7 mouse cellular contexts compared by ENCODE assay signal in the genomic region with DNA sequence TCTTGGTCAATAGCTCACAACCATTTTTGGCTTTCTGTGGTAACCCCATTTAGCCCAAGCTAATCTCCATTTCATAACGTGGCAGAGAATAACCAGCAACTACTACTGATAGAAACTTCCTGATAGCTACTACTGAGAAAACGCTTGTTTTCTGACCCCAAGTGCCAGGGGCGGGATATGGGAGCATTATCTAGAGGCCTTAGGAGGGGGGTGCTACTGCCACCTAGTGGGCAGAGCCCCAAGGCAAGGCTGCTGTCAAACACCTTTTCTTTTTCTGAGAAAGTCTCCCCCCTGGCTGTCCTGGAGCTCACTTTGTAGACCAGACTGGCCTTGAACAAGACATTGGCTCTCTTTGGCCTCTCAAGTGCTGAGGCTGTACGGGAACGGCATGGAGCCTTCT. TPM values are rescaled to one million over a fixed set of nuclear protein-coding genes. Genes with fewer than 3 reads are reported as not detected.
DNase-seq lines count a peak whose midpoint lies in the region; ATAC-seq and TF ChIP-seq lines count a peak whose summit lies in the region.

No protein-coding gene starts in this region.

- peak overlapping the region; percentile 91 for H3K4me3 ChIP-seq in intestine, postnatal 0 days (ENCODE audit: low read depth, low read length)
- peak overlapping the region; percentile 89 for H3K4me3 ChIP-seq in limb, embryonic 13.5 days
- peak overlapping the region; percentile 88 for H3K4me3 ChIP-seq in midbrain, embryonic 15.5 days

- H3K9ac ChIP-seq in intestine, postnatal 0 days (ENCODE audit: low read depth, low read length), result peak overlapping the region; percentile 37; the same call in 1 of the 2 replicates
- peak overlapping the region; percentile 90 for H3K9ac ChIP-seq in limb, embryonic 13.5 days
- H3K9ac ChIP-seq in midbrain, embryonic 15.5 days, result peak overlapping the region; percentile 79; the same call in 1 of the 2 replicates

- peak; percentile 41 for ATAC-seq in intestine, postnatal 0 days
- 0 out of 2 replicates have a peak, but pooled peaks have one; percentile 25 for ATAC-seq in limb, embryonic 13.5 days (ENCODE audit: low FRiP score, low read depth)
- no peak for ATAC-seq in midbrain, embryonic 15.5 days (replicated peaks)

- WGBS in intestine, postnatal 0 days, result under 1% methylated on average over 5 of the region's 5 CpGs
- WGBS in limb, embryonic 13.5 days, result 1% methylated on average over 5 of the region's 5 CpGs
- WGBS in midbrain, embryonic 15.5 days, result 3% methylated on average over 5 of the region's 5 CpGs

- H3K9me3 ChIP-seq in intestine, postnatal 0 days (ENCODE audit: control insufficient read depth), result no peaks in the 10 kb centered on the region
- H3K9me3 ChIP-seq in limb, embryonic 13.5 days, result no peaks in the 10 kb centered on the region
- no peaks in the 10 kb centered on the region for H3K9me3 ChIP-seq in midbrain, embryonic 15.5 days

- H3K27ac ChIP-seq in intestine, postnatal 0 days (ENCODE audit: low read depth, low read length), result peak overlapping the region; percentile 57; the same call in 1 of the 2 replicates
- no peak overlapping the region; the same call in 1 of the 2 replicates for H3K27ac ChIP-seq in limb, embryonic 13.5 days
- no peak overlapping the region for H3K27ac ChIP-seq in midbrain, embryonic 15.5 days

- TF ChIP-seq CTCF in intestine, postnatal 0 days (IDR thresholded peaks at IDR 0.05; ENCODE audit: low read depth), result peak; percentile 96

- peak overlapping the region; percentile 83 for H3K4me2 ChIP-seq in intestine, postnatal 0 days (replicated peaks; ENCODE audit: low read depth)
- peak overlapping the region; percentile 94 for H3K4me2 ChIP-seq in limb, embryonic 13.5 days (replicated peaks)
- peak overlapping the region; percentile 86 for H3K4me2 ChIP-seq in midbrain, embryonic 15.5 days

- H3K4me1 ChIP-seq in intestine, postnatal 0 days (replicated peaks; ENCODE audit: control insufficient read depth, insufficient read depth, low read length), result no peaks in the 10 kb centered on the region
- H3K4me1 ChIP-seq in limb, embryonic 13.5 days, result peaks cover 13% of the 10 kb centered on the region
- H3K4me1 ChIP-seq in midbrain, embryonic 15.5 days, result peaks cover 27% of the 10 kb centered on the region

- peak; percentile 85 for DNase-seq in adrenal gland, adult 2 months
- DNase-seq in embryo, embryonic 11.5 days (ENCODE audit: low read depth, low spot score), result peak; percentile 75
- peak; percentile 39 to 76 for DNase-seq in gastrocnemius, postnatal 4 days (ENCODE audit: low spot score in 2 of 2)
- peak; percentile 69 to 87 for DNase-seq in spleen, adult 18-20 months

- no peaks in the 10 kb centered on the region for H3K27me3 ChIP-seq in intestine, postnatal 0 days (replicated peaks; ENCODE audit: control insufficient read depth, insufficient read depth, low read length)
- no peaks in the 10 kb centered on the region for H3K27me3 ChIP-seq in limb, embryonic 13.5 days
- no peaks in the 10 kb centered on the region for H3K27me3 ChIP-seq in midbrain, embryonic 15.5 days (replicated peaks)

- peaks cover 38% of the 10 kb centered on the region for H3K36me3 ChIP-seq in intestine, postnatal 0 days (ENCODE audit: control insufficient read depth, insufficient read depth)
- H3K36me3 ChIP-seq in limb, embryonic 13.5 days, result peaks cover 38% of the 10 kb centered on the region
- peaks cover 29% of the 10 kb centered on the region for H3K36me3 ChIP-seq in midbrain, embryonic 15.5 days (replicated peaks)

RNA-seq across cellular contexts. Expression of gene Cox6a1, which starts 1.2 kb away (rescaled TPM):
- 1,000 to 10,000 TPM; 1,468 to 1,603 TPM for total RNA-seq in adrenal gland, adult 2 months (2021)
- polyA plus RNA-seq in adrenal gland, adult 2 months (2012; rRNA removed), result 4,255 and 4,504 TPM in 2 replicates
- total RNA-seq in gastrocnemius, postnatal 4 days (2021), result 100 to 1,000 TPM; 236 to 243 TPM
- 2,037 and 2,087 TPM in 2 replicates for polyA plus RNA-seq in intestine, postnatal 0 days (2015; fragmentation: Nextera tagmentation; extraction: Ambion mirVana)
- 677 and 710 TPM in 2 replicates for polyA plus RNA-seq in limb, embryonic 13.5 days (2015; fragmentation: Nextera tagmentation; extraction: Ambion mirVana)
- 1,062 and 1,092 TPM in 2 replicates for polyA plus RNA-seq in midbrain, embryonic 15.5 days (2015; fragmentation: Nextera tagmentation; extraction: Ambion mirVana)

RNA-seq across cellular contexts. Expression of gene Triap1, which starts 6.5 kb away (rescaled TPM):
- 10 to 100 TPM; 35.1 to 40.0 TPM for total RNA-seq in adrenal gland, adult 2 months (2021)
- polyA plus RNA-seq in adrenal gland, adult 2 months (2012; rRNA removed), result 7.9 and 8.6 TPM in 2 replicates
- 10 to 100 TPM; 19.7 to 22.8 TPM for total RNA-seq in gastrocnemius, postnatal 4 days (2021)
- 49.8 and 51.9 TPM in 2 replicates for polyA plus RNA-seq in intestine, postnatal 0 days (2015; fragmentation: Nextera tagmentation; extraction: Ambion mirVana)
- 58.8 and 62.1 TPM in 2 replicates for polyA plus RNA-seq in limb, embryonic 13.5 days (2015; fragmentation: Nextera tagmentation; extraction: Ambion mirVana)
- polyA plus RNA-seq in midbrain, embryonic 15.5 days (2015; fragmentation: Nextera tagmentation; extraction: Ambion mirVana), result 49.3 and 49.6 TPM in 2 replicates

RNA-seq across cellular contexts. Expression of gene Gatc, which starts 6.6 kb away (rescaled TPM):
- 10 to 100 TPM; 21.1 to 24.0 TPM for total RNA-seq in adrenal gland, adult 2 months (2021)
- polyA plus RNA-seq in adrenal gland, adult 2 months (2012; rRNA removed), result 12.2 and 15.4 TPM in 2 replicates
- total RNA-seq in gastrocnemius, postnatal 4 days (2021), result 10 to 100 TPM; 19.5 to 21.6 TPM
- 12.9 and 15.2 TPM in 2 replicates for polyA plus RNA-seq in intestine, postnatal 0 days (2015; fragmentation: Nextera tagmentation; extraction: Ambion mirVana)
- polyA plus RNA-seq in limb, embryonic 13.5 days (2015; fragmentation: Nextera tagmentation; extraction: Ambion mirVana), result 25.7 and 28.3 TPM in 2 replicates
- polyA plus RNA-seq in midbrain, embryonic 15.5 days (2015; fragmentation: Nextera tagmentation; extraction: Ambion mirVana), result 35.6 and 39.4 TPM in 2 replicates

RNA-seq across cellular contexts. Expression of gene Srsf9, which starts 20.6 kb away (rescaled TPM):
- 10 to 100 TPM; 45.8 to 70.1 TPM for total RNA-seq in adrenal gland, adult 2 months (2021)
- polyA plus RNA-seq in adrenal gland, adult 2 months (2012; rRNA removed), result 29.1 and 40.4 TPM in 2 replicates
- total RNA-seq in gastrocnemius, postnatal 4 days (2021), result 10 to 100 TPM; 38.2 to 42.8 TPM
- polyA plus RNA-seq in intestine, postnatal 0 days (2015; fragmentation: Nextera tagmentation; extraction: Ambion mirVana), result 105 and 117 TPM in 2 replicates
- 314 and 331 TPM in 2 replicates for polyA plus RNA-seq in limb, embryonic 13.5 days (2015; fragmentation: Nextera tagmentation; extraction: Ambion mirVana)
- 142 and 146 TPM in 2 replicates for polyA plus RNA-seq in midbrain, embryonic 15.5 days (2015; fragmentation: Nextera tagmentation; extraction: Ambion mirVana)

RNA-seq across cellular contexts. Expression of gene Dynll1, which starts 46.8 kb away (rescaled TPM):
- total RNA-seq in adrenal gland, adult 2 months (2021), result 100 to 1,000 TPM; 220 to 347 TPM
- polyA plus RNA-seq in adrenal gland, adult 2 months (2012; rRNA removed), result 38.0 and 45.1 TPM in 2 replicates
- total RNA-seq in gastrocnemius, postnatal 4 days (2021), result 100 to 1,000 TPM; 314 to 330 TPM
- polyA plus RNA-seq in intestine, postnatal 0 days (2015; fragmentation: Nextera tagmentation; extraction: Ambion mirVana), result 510 and 539 TPM in 2 replicates
- polyA plus RNA-seq in limb, embryonic 13.5 days (2015; fragmentation: Nextera tagmentation; extraction: Ambion mirVana), result 1,815 and 1,838 TPM in 2 replicates
- polyA plus RNA-seq in midbrain, embryonic 15.5 days (2015; fragmentation: Nextera tagmentation; extraction: Ambion mirVana), result 1,095 and 1,182 TPM in 2 replicates

Comparison
In these comparisons a context has a peak if more than half of its experiments do, and no peak if none do; other contexts are left out.
1. H3K9ac ChIP-seq: peak in every context shown above with its lines; median percentile 90 in limb, embryonic 13.5 days; 79 in midbrain, embryonic 15.5 days; 37 in intestine, postnatal 0 days.